Mouse (Mus musculus) frontal cortex, postnatal 14 days (tissue): ENCODE results near the gene Thap3.
"Not testable (repeated sequence)": the region's sequence is repeated elsewhere in the genome, so short reads cannot be mapped to it uniquely, and the experiment has no call there.

Experiments
- DNase-seq, 2 experiments: peaks; one replicate each; pipeline ENCODE4 v3.0.0; 2022; ENCODE audit warnings: low spot score in 2 of 2

The Thap3 gene

DNA sequence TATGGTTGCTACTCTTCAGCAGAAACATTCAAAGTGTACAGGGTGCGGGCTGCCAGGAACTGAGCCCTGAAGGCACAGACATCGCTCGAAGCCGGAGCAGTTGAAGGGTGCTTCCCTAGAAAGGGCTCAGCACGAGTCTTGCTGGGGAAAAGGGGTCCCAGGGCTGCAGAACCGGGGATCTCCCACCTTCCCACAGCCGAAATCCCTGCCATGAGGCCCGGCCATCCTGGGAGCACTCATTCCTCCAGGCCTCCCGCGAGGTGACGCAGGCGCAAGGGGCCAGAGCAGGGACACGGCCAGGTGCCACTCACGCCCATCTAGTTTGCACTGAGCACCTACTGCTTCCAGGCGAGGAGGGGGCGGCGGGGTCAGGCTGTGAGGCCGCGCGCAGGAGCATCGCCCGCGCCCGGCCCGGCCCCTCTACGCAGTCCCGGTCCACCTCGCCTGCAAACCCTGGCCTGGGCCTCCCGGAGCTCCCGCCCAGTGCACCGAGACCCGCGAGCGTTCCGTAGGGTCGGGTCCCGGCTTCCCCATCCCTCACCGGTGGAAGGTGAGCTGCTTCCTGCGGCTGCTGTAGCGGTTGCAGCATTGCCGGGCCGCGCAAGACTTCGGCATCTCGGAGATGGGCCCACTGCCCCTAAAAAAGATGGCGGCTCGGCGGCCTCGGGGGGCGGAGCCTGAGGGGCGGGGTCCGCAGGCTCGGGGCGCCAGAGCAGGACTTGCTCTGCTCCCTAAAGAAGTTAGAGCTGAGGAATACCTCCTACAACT, at the start of gene Thap3:
TSS of gene Thap3 (minus strand) at position 656 of the 768 bp plus-strand sequence.
- peak in 1 of 2 experiments; percentile 81 for DNase-seq

GRCm38 (mm10) chr4:152038225-152038984, 49.6 kb upstream of the Thap3 start, which contains the start of gene Tas1r1:
Tas1r1 (minus strand) TSS chr4:152038568.
- no peak for DNase-seq

- DNase-seq, result not testable (repeated sequence)
These were observed 47.7 kb upstream of the Thap3 start for GRCm38 (mm10) chr4:152036464-152036863.

GRCm38 (mm10) chr4:152032922-152033321, 44.1 kb upstream of the Thap3 start:
- no peak for DNase-seq

DNA sequence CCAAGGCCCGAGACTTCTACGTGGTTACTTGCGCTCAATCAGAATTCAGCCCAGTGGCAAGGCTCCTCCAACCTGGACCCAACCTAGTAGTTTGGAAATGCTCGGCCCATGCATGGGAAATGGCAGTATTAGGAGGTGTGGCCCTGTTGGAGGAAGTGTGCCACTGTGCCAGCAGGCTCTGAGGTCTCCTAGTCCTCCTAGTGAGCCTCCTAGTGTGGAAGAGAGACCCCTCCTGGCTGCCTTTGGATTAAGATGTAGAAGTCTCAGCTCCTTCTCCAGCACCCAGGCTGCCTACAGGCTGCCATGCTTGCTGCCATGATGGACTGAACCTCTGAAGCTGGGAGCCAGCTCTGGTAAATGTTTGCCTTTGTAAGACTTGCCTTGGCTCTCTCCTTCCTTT, 41.2 kb upstream of the Thap3 start:
- DNase-seq, result no peak

DNA sequence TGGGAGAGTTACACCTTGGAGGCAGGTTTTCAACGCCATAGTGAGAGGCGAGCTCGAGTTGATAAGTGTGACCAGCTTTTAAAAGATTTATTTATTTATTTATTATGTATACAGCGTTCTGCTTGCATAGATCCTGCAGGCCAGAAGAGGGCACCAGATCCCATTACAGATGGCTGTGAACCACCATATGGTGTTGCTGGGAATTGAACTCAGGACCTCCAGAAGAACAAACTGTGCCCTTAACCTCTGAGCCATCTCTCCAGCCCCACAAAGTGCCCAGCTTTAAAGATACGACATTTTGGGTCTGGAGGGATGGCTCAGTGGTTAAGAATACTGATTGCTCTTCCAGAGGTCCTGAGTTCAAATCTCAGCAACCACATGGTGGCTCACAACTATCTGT, 40.3 kb upstream of the Thap3 start:
- DNase-seq, result no peak

DNA sequence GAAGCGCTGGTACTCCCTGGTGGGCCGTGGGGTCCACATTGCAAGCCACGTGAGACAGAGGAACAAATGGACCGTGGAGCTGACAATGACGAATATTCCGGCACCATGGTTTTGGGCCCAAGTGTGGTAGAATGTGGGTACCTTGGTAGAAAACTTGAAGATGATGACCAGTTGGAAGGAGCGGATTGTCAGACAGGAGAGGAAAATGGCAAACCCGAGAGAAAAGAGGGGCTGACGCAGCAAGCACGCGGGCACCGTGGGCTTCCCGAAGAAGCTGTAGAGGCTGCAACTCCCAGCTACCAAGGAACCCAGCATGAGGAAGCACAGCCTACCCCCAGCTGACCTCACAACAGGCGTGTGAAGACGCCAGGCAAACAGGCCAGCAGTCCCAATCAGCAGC, 39.7 kb upstream of the Thap3 start:
- DNase-seq, result no peak

- peak; percentile 94 to 95 for DNase-seq
These were observed 38.7 kb upstream of the Thap3 start, which contains the start of gene Zbtb48 for GRCm38 (mm10) chr4:152027524-152027923. Zbtb48 (minus strand) TSS chr4:152027671.

GRCm38 (mm10) chr4:152026751-152027508, 38.1 kb upstream of the Thap3 start:
- DNase-seq, result no peak

GRCm38 (mm10) chr4:152024525-152024924, 35.7 kb upstream of the Thap3 start:
- no peak for DNase-seq

DNA sequence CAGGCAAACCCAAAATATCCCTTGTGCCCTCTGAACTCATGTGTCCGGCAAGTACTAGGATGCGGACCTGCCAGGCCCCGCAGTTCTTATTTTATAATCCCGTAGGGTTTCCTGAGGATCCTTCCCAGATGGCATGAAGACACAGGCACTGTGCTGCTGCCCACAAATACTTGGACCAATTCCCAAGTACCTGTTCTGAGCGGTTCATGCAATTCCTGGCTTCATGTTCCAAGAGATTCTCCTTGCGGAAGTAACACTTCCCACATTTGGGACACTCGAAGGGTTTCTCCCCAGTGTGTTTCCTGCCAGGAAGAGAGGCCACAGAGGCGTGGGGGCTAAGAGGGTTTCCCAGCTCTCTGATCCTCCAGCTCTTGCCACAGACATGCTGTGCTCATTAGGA, 33.7 kb upstream of the Thap3 start:
- no peak for DNase-seq

DNA sequence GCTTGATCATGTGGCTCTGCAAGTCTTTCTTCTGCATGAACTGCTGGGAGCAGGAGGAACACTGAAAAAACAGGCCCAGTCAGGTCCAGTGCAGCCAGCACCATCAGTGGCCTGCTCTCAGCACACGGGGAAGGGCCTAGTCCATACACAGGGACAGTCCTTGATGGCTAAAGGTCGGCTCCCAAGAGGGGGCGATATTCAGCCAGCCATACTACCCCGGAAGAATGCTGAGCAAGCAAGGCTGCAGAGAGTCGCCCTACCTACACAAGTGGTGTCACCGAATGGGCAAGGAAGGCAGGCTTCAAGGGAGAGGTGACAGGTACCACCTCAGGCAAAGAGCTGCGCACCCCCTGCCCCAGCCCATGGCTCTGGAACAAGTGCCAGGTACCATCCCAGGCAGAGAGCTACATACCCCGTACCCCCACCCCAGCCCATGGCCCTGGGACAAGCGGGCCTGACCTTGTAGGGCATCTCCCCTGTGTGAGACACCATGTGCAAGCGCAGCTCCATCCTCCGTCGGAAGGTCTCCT, 32.8 kb upstream of the Thap3 start:
- DNase-seq, result no peak

- no peak for DNase-seq
These were observed 31.2 kb upstream of the Thap3 start for GRCm38 (mm10) chr4:152020024-152020423.

DNA sequence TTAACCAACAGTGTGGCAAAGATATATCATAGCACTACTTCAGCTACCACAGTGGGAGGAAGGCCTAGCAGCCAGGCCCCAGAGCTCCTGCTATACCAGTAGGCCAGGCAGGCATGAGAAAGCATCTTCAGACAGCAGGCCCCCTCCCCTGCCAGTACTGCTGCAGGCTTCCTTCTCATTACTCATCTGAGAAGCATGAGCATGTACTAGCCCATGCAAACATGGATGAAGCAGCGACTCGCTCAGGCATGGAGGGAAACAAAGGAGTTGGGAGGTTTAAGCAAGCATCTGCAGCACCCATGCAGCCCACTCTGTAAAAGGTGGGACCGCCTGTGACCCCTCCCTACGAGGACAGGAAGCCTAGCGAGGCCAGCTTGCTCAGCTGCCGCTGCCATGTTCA, 30.3 kb upstream of the Thap3 start:
- no peak for DNase-seq

DNA sequence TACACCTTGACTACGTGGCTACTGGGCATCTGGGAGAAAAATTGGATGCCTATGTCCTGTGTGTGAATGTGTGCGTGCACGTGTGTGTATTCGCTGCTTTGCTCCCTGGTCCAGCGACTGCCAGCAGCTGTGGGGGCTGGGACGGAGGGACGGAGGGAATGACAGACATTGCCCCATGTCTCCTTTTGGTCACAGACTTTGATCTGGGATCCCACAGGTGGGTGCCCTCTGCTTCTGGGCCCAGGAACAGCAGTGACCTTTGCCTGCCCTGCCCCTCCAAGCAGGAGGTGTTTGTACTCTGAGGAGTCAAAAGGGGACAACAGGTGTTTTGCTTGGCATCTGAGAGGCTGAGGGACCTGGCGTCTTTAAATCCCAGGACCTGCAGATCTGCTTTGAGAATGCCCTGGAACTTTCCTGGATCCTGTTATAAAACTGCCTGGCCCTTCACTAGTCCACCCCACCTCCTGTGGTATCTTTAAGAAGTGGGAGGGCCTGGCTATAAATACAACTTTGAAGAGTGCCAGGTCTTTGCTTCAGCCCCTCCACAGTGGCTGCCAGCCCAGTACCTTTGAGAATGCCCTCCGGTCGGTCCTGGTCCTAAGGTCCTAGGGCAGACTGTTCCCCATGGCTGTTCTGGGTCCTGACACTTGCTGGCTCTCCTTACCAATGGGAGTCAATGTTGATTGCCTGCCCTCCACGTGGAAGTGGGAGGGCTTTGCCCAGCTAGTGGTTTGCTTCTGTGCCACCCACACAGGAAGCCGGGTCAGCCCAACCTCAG, 24.4 kb upstream of the Thap3 start:
- DNase-seq, result no peak

GRCm38 (mm10) chr4:152012109-152012508, 23.3 kb upstream of the Thap3 start:
- DNase-seq, result no peak

- no peak for DNase-seq
These were observed 22.5 kb upstream of the Thap3 start for GRCm38 (mm10) chr4:152011171-152011760.

DNA sequence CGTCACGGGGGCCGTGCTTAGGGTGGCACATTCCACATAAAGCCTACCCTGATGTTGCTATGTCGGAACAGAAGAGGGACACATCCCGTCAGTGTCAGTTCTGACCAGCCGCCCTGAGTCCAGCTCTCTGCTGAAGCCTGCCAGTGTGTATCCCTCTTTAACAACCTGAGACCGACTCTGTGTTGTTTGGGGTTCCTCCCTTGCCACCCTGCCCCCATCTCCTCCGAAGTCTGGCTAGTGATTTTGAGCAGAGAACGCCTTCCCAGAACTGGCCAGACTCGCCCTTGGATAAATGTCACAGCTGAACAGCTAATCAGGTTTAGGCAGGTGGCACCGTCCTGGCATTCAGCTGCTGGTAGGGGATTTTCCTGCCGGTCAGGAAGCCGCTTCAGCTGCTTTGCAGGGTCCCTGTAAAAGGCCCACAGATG, 21.9 kb upstream of the Thap3 start:
- DNase-seq, result no peak

DNA sequence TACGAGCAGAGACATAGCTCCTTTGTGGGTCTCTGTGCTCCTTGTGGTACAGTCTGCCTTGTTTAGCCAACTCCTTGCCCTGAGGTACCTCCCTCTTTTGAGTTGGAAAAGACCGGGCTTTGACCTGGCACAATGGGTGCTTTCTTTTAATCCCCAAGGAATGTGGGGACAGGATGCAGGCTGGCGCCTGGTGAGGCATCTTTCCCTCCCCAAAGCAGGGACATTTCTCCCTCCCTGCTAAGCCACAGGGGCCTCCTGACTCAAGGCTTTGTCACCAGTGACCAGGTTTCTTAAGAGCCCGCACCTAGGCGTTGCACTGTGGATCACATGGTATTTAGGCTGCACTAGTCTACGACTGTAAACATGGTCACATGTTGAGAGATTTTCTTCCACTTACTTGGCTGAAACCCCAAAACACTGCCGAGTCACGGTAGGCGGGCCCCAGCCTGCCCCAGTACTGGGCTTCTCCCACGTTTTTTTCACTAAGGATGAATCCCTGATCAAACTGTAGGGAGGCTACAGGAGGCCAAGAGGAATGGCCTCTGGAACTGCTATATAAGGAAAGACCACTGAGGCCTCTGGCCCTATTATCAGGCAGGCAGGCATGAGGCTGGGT, 21.4 kb upstream of the Thap3 start:
- DNase-seq, result no peak
